Mouse (Mus musculus) ovary, postnatal 36 days (tissue): ENCODE measurements around the gene Phlpp1.

Experiments used
- DNase-seq: peaks from one replicate; pipeline ENCODE4 v3.0.0; 2022; ENCODE audit warnings: low spot score, mixed read lengths

Gene Phlpp1

GRCm38 (mm10) chr1:106316641-106317304, 145.2 kb downstream of the Phlpp1 start:
- no peak for DNase-seq

DNA sequence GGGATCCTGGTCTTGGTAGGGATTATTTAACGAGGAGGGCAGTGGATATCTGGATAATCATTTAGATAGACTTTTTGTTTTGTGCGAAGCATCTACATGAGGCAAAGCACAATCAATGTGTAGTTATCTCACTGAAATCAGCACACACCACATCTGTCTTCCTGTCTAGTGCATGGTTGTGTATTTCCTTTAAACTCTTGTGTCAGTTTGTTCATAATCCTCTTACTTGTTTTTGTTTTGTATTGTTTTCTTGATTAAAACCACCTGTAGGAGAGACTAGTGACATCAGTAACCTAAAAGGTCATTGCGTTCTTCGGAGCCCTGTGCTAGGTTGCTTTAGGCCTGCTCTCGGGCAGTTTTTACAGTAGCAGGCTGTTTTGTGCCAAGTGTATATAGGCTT, 146.8 kb downstream of the Phlpp1 start:
- DNase-seq, result no peak

DNA sequence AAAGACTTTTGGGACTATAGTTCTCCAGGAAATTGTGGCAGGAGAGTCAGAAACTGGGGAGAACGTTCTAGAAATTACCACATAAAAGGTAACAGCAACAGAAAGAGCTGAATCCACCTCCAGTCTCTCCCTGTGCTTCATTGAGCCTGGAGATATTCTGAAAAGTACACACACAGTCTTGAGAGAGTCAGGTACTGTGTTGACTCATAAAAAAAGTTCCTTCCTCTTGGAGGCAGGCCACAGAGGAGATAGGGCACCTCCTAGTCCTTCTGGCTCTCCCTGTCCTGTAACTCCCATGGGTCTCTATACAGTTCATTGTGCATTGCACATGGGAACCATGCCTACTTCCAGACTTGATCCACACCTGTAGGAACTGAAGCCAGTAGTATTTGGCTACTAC, 149.0 kb downstream of the Phlpp1 start:
- no peak for DNase-seq

DNA sequence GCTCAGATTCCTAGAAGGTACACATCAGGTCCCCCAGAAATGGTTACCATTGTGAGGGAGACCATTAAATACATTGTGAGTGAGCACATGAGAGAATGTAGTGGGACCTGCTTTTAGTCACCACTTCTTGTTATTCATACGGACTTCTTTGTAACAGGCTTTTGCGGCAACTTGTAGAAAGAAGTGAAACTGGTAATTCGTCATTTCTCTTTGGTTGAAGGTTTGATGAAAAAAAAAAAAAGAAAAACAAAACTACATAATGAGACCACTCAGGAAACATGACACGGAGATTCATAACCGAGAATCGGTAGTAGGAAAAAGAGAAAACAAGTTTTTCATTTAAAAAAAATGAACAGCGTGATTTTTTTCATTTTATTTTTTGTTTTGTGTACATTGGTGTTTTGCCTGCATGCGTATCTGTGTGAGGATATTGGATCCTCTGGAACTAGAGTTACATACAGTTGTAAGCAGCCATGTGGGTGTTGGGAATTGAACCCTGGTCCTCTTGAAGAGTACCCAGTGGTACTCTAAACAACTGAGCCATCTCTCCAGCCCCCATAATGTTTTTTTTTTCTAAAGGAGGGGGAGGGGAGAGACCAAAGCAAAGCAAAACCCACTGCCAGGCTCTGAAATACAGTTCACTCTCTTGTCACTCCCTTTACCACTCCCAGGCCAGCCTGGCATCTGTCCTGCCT, 150.0 kb downstream of the Phlpp1 start:
- DNase-seq, result no peak

- DNase-seq, result no peak
Observed at GRCm38 (mm10) chr1:106326691-106327090, 155.1 kb downstream of the Phlpp1 start.

GRCm38 (mm10) chr1:106342100-106342499, 170.5 kb downstream of the Phlpp1 start:
- DNase-seq, result no peak

DNA sequence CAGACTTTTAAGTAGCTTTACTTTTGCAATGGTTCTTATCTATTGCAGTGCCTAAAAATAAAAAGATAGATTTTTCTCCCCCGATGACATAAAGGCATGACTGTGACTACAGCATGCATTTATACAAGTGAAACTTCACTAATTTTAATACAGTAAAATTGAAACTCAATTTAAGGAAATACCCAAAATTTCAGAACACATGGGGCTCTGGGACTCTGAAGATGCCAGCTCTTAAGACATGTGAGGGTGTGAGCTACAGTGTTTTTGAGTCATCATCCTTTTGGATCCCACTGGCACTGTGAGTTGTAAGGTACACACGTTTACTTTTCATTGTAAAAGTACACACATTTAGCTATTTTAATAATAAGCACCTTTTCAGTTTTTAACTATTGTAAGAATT, 173.7 kb downstream of the Phlpp1 start:
- DNase-seq, result no peak

GRCm38 (mm10) chr1:106346776-106347175, 175.2 kb downstream of the Phlpp1 start:
- no peak for DNase-seq

DNA sequence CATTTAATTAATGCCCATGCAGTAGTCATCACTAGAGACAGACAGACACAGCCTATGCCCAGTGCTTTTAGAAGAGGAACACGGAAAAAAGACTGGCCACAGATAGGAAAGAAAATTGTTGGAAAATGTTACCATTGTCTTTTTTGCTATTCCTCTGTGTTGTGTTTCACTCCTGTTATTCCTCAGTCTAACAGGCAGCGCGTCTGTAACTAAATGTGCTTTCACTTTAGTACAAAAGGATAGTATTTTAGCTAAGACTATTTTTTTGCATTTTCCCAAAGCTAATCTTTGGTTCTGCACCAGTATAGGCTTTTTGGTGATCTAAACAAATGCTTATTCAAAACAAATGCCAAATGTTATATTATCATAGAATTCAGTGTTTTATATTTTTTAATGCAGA, 177.6 kb downstream of the Phlpp1 start:
- no peak for DNase-seq

DNA sequence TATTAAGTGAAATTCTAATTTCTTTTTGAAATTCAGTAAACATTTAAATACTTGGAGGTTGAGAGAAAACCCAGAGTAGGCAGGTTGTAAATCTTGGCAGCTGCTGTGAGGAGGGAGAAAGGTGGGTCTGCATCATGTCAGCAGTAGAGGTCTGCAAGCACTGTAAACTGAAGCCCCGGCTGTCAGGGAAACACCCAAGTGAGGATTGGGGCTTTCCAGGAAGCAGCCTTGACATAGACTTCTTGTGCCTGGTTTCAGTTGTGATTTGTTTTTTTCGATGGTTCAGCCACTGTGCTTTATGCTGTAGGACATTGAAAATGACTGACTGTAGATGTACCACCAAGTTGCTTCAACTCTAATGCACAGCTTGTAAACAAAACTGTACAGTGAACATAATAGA, 180.0 kb downstream of the Phlpp1 start:
- no peak for DNase-seq

GRCm38 (mm10) chr1:106352801-106353511, 181.4 kb downstream of the Phlpp1 start:
- no peak for DNase-seq

GRCm38 (mm10) chr1:106353993-106354392, 182.4 kb downstream of the Phlpp1 start:
- DNase-seq, result no peak

DNA sequence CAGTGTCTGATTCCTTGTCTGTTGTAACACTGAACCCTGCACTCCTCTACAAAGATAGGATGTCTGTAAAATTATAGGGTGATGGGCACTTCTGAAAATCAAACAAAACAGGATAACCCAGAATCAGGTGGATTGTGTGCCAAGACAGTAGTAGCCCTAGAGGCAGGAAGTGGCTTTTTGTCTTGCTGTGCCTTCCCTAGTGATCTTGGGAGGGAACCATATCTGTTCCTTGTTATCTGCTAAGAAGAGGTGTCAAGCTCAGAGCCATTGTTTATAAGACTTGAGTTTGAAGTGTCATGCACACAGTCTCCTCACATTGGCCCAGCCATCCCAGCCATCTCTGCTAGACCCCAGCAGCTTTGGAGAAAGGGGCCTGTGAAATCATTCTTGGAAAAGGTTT, 187.9 kb downstream of the Phlpp1 start:
- DNase-seq, result no peak

DNA sequence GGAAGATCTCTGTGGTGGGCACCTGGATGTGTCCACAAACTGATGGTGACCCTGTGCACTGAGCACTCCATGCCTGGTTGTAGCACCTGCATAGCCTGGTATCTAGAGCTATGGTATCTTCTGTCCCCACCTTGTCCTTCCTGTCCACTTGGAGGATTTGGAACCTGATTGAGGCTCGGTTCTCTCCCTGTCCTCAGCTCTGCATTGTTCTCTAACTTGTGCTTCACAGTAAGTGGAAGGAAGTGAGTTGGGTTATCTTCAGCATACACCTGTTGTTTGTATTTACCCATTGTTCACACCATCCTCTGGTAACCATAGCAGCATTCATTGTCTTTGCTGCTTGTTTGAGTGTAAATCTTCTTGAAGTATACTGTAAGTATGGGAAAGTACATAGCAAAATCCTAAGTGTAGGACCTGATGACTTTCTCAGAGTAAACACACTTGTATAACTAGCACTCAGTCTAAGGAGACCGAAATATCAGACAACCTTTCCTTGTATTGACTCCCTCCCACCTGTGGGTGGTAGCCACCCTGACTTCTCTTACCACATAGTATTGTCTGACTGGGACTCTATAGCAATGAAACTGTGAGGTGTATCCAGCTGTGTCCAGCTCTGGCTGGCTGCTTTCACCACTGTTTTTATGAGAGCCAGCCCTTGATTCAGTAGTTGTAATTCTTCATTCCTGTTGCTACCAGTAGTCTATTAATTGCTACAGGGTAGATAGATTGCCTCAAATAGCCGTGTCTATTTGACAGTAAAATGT, 191.5 kb downstream of the Phlpp1 start:
- no peak for DNase-seq

DNA sequence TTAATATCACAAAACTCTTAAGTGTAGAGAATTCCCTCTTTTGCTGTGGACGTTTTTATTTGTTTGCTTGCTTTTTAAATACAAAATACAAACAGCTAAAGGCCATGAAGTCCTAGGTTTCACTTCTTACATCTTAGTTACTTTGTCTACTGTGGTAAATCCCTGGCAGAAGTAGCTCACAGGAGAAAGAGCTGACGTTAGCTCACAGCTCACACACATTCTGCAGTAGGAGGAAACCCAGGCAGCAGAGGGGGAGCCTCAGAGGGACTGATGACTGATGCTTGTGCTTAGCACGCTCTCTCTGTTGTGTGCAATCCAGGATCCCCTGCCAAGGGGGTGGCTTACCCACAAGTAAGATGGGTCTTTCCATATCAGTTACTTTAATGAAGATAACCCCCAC, 197.8 kb downstream of the Phlpp1 start:
- DNase-seq, result no peak

- no peak for DNase-seq
Observed at GRCm38 (mm10) chr1:106372446-106372845, 200.9 kb downstream of the Phlpp1 start.

GRCm38 (mm10) chr1:106373656-106374055, 202.1 kb downstream of the Phlpp1 start:
- no peak for DNase-seq

GRCm38 (mm10) chr1:106374274-106374673, 202.7 kb downstream of the Phlpp1 start:
- DNase-seq, result no peak

DNA sequence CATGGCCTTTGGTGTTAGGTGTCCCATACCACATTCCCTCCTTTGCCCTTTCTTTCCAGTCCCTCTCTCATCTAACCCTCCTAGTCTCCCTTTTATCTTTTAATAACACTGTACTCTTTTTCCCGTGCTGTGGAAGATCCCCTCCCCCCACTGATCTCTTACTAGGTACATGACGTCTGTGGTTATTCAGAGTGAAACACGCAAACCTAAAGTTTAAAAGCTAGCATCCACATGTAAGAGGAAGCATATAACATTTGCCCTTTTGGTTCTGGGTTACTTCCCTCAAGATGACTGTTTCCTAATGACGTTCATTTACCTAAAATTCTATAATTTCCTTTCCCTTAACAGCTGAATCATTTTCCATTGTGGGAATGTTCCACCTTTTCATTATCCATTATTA, 203.4 kb downstream of the Phlpp1 start:
- DNase-seq, result no peak

DNA sequence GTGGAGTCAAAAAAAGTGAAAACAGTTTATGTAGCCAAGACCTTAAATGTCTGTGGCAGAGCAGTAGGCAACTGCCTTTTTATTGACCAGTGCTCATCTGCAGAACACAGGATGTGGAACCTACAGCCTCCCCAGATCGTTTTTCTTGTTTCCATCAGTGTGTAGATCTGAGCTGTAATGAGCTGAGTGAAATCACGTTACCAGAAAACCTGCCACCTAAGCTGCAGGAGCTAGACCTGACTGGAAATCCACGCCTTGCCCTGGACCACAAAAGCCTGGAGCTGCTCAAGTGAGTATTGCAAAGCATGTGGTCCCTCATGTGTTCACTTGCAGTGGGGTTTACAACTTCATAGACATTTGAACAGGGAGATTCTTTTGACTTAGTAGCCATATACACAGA, 204.5 kb downstream of the Phlpp1 start:
- no peak for DNase-seq

DNA sequence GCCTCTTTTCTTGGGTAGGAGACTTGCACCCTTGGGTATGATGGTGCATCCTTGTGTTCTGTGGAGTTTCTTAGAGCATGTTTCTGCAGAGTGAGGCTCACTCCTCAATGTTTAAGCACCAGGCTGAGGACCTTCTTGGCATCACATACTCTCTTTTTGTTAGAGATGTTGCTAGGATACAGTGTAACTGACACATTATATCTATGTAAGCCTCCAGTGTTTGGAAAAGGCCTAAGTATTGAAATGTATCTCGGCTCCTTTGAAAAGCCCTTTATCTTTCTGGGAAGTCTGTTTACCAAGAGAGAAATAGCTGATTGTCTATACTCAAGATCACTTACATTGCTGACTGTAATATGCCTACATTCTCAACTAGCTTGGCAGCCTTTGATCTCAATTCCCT, 208.9 kb downstream of the Phlpp1 start:
- DNase-seq, result no peak

GRCm38 (mm10) chr1:106386542-106386941, 215.0 kb downstream of the Phlpp1 start:
- no peak for DNase-seq

DNA sequence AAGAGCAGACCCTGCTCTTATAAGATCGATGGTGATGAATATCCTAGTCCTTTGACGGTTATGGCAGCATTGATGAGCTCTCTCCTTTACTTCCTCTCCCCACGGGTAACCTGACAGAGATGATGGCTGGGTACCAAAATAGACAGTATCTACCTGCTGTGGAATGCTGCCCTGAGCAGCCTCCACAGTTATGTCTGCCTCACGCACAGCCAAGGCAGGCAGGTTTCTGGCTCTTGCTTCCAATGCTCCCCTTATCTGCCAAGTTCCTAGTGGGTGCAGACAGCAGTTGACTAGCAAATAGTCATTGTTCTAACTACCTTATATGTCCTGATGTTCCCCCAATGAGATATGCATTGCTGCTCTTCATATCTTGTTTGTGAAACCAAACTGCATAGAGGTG, 215.7 kb downstream of the Phlpp1 start:
- DNase-seq, result no peak
